Mouse (Mus musculus) T-helper 2 cell (primary cell): ENCODE results near the gene Naip1.
"Not testable (repeated sequence)": the region's sequence is repeated elsewhere in the genome, so short reads cannot be mapped to it uniquely, and the experiment has no call there.

Source experiments
- in situ Hi-C: fragments of 300-600 bp; cut with MboI, MseI; formaldehyde crosslinking; loops from one replicate; pipeline ENCODE4 v1.15.1; 2025; ENCODE audit warnings: high pct_unique_total_duplicates

The Naip1 gene

DNA sequence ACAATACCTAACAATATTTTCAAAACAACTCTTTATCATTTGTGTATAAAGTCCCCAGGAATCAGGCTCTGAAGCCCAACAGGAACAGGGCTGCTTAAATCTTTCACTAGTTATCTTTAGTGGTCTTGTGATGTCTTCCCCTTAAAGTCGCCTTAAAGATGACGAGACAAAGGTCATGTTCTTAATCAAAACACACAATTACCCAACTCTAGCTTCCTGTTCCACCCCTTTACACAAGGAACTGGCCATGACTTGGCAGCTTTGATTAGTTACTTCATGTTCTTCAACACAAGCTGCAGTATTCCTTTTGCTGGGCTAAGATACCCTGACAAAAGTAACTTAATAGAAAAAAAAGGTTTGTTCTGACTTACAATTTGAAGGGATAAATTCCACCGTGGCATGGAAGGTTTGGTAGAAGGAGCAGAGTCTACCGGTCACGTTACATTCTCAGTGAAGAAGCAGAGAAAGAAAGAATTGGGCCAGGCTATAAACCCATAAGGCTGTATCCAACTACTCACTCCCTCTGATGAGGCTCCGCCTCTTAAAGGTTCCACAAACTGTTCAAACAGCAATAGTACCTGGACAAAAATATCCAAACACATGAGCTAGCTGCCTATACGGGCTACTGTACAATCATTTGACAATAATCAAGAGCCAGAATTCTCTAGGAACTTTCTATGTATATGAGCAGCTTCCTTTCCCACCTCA lies 49.6 kb downstream of the Naip1 start:
- in situ Hi-C loops, result not testable (repeated sequence)

DNA sequence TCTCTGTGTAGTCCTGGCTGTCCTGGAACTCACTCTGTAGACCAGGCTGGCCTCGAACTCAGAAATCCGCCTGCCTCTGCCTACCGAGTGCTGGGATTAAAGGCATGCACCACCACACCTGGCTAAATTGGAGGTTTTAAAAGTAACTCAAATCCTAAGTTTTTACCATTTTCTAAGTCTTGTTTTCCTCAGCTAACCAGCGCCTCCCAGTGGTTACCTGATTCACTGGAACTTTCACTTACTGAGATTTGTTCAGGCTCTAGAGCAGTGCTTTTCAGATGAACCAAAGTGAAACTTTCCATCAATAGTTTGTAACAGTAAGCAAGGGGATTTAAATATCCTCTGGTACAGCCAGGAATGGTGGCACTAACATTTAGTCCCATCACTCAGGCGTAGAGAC lies 61.6 kb downstream of the Naip1 start:
- in situ Hi-C loops, result not testable (repeated sequence)

DNA sequence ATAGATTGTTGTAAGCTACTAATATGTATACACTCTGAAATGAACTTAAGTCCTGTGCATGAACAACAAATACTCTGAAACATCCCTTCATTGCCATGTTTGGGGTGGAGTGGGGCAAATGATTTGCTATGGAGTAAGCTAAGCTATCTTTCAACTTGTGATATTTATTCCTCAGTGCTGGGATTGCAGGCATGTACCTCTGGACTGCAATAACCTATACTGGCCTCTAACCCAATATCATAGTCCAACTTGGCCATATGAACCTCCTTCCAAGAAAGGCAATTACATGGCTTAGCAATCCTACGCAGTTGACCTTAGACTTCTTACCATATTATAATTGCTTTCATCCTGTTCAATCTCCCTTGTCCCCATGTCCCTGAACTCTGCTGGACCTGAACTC lies 82.1 kb downstream of the Naip1 start:
- in situ Hi-C loops, result no loop called here
